Mouse (Mus musculus): ENCODE measurements around the gene Yif1a. TPM values are rescaled to one million over a fixed set of nuclear protein-coding genes. Genes with fewer than 3 reads are reported as not detected.

Gene Yif1a
- polyA plus RNA-seq, 1 experiment from 2014 or later, result 129 TPM

DNA sequence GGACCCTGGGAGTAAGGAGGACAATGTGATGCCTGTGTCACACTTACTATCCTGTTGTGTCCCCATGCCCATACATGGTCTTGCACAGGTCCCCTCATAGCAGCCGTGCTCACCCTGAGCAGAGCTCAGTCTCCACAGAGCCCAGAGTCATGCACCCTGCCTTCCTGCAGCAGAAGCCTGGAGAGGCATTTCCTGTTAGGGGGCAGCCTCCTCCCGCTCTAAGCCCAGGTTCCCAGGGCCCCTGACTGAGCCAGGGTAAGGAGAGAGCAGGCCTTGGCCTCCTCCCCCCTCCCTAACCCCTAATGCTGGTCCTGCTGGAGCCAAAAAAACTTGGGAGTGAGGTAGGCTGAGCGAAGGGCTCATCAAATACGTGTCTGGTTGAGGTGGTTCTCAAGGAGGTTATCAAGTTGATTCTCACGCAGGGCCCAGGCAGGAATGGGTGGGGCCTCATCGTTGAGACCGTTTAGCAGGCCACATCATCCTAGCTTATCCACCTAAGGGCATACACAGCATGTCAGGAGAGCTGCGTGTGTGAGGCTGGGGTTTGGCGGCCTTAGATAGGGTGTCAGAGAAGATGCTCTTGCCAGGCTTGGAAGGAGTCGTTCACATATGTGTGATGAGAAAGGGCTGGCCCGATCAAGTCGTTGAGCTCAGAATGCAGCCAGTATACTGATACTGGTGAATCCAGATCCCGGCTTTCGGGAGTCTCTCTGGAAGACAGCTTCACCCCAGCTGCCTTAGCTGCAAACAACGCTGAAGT, 21.1 kb upstream of the Yif1a start:
- H3K4me2 ChIP-seq (ENCODE audit: low read length), result peak overlapping the region; percentile 86
- ATAC-seq (replicated peaks; ENCODE audit: low FRiP score, low read depth), result no peak
- no peaks in the 10 kb centered on the region for H3K36me3 ChIP-seq (ENCODE audit: insufficient read depth, low read length)
- no peaks in the 10 kb centered on the region for H3K27me3 ChIP-seq (ENCODE audit: insufficient read depth, low read length)
- TF ChIP-seq CTCF (IDR thresholded peaks at IDR 0.05; ENCODE audit: low read depth), result no peak
- no peak for DNase-seq (ENCODE audit: low spot score)
- peak overlapping the region; percentile 70 for H3K27ac ChIP-seq
- H3K9ac ChIP-seq (ENCODE audit: low read depth, low read length), result no peak overlapping the region
- peak overlapping the region; percentile 50; the same call in 1 of the 2 replicates for H3K4me3 ChIP-seq (replicated peaks; ENCODE audit: low read depth, low read length)
- WGBS, result 8% methylated on average over 15 of the region's 15 CpGs
- H3K4me1 ChIP-seq (replicated peaks; ENCODE audit: insufficient read depth, low read length), result peaks cover 27% of the 10 kb centered on the region
- no peaks in the 10 kb centered on the region for H3K9me3 ChIP-seq (replicated peaks; ENCODE audit: low read length)

DNA sequence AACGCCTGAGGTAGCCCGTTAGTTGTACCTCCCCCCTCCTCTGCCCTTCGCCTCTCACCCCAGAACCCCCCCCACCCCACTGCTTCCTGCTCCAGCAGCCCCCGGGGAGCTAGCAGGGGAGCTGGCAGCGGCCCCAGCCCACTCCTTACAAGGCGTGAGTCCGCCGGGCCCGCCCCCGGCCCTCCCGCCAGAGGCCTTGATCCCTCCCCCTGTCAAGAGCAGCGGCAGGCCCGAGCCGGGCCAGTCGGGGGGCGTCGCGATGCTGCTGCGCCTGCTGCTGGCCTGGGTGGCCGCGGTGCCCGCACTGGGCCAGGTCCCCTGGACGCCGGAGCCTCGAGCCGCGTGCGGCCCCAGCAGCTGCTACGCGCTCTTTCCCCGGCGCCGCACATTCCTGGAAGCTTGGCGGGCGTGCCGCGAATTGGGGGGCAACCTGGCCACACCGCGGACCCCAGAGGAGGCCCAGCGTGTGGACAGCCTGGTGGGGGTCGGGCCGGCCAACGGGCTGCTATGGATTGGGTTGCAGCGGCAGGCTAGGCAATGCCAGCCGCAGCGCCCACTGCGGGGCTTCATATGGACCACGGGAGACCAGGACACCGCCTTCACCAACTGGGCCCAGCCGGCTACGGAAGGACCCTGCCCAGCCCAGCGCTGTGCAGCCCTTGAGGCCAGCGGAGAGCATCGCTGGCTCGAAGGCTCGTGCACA, 20.3 kb upstream of the Yif1a start, which contains the start of gene Cd248:
Gene Cd248 (plus strand): TSS at position 212 of the 703 bp plus-strand sequence.
- Histone ChIP-seq H3K27me3 (ENCODE audit: insufficient read depth, low read length) (no peaks in the 10 kb centered on the region), H3K27ac (peak within 1 kb of the TSS; percentile 70), H3K36me3 (ENCODE audit: insufficient read depth, low read length) (no peaks in the 10 kb centered on the region), H3K9me3 (replicated peaks; ENCODE audit: low read length) (no peaks in the 10 kb centered on the region), H3K4me3 (replicated peaks; ENCODE audit: low read depth, low read length) (peak within 1 kb of the TSS; percentile 50), H3K4me1 (replicated peaks; ENCODE audit: insufficient read depth, low read length) (peaks cover 27% of the 10 kb centered on the region), H3K9ac (ENCODE audit: low read depth, low read length) (peak within 1 kb of the TSS; percentile 64), H3K4me2 (ENCODE audit: low read length) (peak within 1 kb of the TSS; percentile 86)
- WGBS, result 2% methylated on average over 53 of the region's 56 CpGs
- no peak for TF ChIP-seq CTCF (IDR thresholded peaks at IDR 0.05; ENCODE audit: low read depth)
- ATAC-seq (replicated peaks; ENCODE audit: low FRiP score, low read depth), result 0 out of 2 replicates have a peak, but pooled peaks have one; percentile 11
- peak; percentile 82 for DNase-seq (ENCODE audit: low spot score)

DNA sequence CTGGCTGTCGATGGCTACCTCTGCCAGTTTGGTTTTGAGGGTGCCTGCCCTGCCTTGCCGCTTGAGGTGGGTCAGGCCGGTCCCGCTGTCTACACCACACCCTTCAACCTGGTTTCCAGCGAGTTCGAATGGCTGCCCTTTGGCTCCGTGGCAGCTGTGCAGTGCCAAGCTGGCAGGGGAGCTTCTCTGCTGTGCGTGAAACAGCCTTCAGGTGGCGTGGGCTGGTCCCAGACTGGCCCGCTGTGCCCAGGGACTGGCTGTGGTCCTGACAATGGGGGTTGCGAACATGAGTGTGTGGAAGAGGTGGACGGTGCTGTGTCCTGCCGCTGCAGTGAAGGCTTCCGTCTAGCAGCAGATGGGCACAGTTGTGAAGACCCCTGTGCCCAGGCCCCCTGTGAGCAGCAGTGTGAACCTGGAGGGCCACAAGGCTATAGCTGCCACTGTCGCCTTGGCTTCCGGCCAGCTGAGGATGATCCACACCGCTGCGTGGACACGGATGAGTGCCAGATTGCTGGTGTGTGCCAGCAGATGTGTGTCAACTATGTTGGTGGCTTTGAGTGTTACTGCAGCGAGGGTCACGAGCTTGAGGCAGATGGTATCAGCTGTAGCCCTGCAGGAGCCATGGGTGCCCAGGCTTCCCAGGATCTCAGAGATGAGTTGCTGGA, 19.6 kb upstream of the Yif1a start:
- H3K27ac ChIP-seq, result peak overlapping the region; percentile 70; the same call in 1 of the 2 replicates
- TF ChIP-seq CTCF (IDR thresholded peaks at IDR 0.05; ENCODE audit: low read depth), result 0 out of 2 replicates have a peak, but pooled peaks have one; percentile 8
- no peaks in the 10 kb centered on the region for H3K36me3 ChIP-seq (ENCODE audit: insufficient read depth, low read length)
- H3K4me1 ChIP-seq (replicated peaks; ENCODE audit: insufficient read depth, low read length), result peaks cover 27% of the 10 kb centered on the region
- H3K4me3 ChIP-seq (replicated peaks; ENCODE audit: low read depth, low read length), result peak overlapping the region; percentile 50
- WGBS, result 25% methylated on average over 21 of the region's 21 CpGs
- H3K9me3 ChIP-seq (replicated peaks; ENCODE audit: low read length), result no peaks in the 10 kb centered on the region
- peak overlapping the region; percentile 86 for H3K4me2 ChIP-seq (ENCODE audit: low read length)
- ATAC-seq (replicated peaks; ENCODE audit: low FRiP score, low read depth), result peak; percentile 15; the same call in 1 of the 2 replicates
- peak overlapping the region; percentile 64 for H3K9ac ChIP-seq (ENCODE audit: low read depth, low read length)
- no peaks in the 10 kb centered on the region for H3K27me3 ChIP-seq (ENCODE audit: insufficient read depth, low read length)
- DNase-seq (ENCODE audit: low spot score), result no peak

DNA sequence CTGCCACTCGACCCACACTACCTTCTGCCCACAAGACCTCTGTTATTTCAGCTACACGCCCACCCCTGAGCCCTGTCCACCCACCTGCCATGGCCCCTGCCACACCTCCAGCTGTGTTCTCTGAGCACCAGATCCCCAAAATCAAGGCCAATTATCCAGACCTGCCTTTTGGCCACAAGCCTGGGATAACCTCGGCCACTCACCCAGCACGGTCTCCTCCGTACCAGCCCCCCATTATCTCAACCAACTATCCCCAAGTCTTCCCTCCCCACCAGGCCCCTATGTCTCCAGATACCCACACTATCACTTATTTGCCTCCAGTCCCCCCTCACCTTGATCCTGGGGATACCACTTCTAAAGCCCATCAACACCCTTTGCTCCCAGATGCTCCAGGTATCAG, 18.9 kb upstream of the Yif1a start:
- Histone ChIP-seq H3K4me2 (ENCODE audit: low read length) (peak overlapping the region; percentile 86), H3K9me3 (replicated peaks; ENCODE audit: low read length) (no peaks in the 10 kb centered on the region), H3K9ac (ENCODE audit: low read depth, low read length) (no peak overlapping the region), H3K4me1 (replicated peaks; ENCODE audit: insufficient read depth, low read length) (peaks cover 27% of the 10 kb centered on the region), H3K36me3 (ENCODE audit: insufficient read depth, low read length) (no peaks in the 10 kb centered on the region), H3K27me3 (ENCODE audit: insufficient read depth, low read length) (no peaks in the 10 kb centered on the region), H3K4me3 (replicated peaks; ENCODE audit: low read depth, low read length) (no peak overlapping the region), H3K27ac (no peak overlapping the region)
- no peak for TF ChIP-seq CTCF (IDR thresholded peaks at IDR 0.05; ENCODE audit: low read depth)
- ATAC-seq (replicated peaks; ENCODE audit: low FRiP score, low read depth), result no peak
- no peak for DNase-seq (ENCODE audit: low spot score)
- WGBS, result 74% methylated on average over 5 of the region's 5 CpGs

DNA sequence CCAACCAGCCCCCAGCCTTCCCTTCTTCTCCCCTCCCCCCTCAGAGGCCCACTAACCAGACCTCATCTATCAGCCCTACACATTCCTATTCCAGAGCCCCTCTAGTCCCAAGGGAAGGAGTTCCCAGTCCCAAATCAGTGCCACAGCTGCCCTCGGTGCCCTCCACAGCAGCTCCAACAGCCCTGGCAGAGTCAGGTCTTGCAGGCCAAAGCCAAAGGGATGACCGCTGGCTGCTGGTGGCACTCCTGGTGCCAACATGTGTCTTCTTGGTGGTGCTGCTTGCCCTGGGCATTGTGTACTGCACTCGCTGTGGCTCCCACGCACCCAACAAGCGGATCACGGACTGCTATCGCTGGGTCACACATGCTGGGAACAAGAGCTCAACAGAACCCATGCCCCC, 18.4 kb upstream of the Yif1a start:
- H3K9me3 ChIP-seq (replicated peaks; ENCODE audit: low read length), result no peaks in the 10 kb centered on the region
- no peak for ATAC-seq (replicated peaks; ENCODE audit: low FRiP score, low read depth)
- no peak overlapping the region for H3K9ac ChIP-seq (ENCODE audit: low read depth, low read length)
- H3K4me2 ChIP-seq (ENCODE audit: low read length), result peak overlapping the region; percentile 86
- DNase-seq (ENCODE audit: low spot score), result no peak
- H3K36me3 ChIP-seq (ENCODE audit: insufficient read depth, low read length), result no peaks in the 10 kb centered on the region
- H3K4me3 ChIP-seq (replicated peaks; ENCODE audit: low read depth, low read length), result 0 out of 2 replicates have a peak overlapping the region, but pooled peaks have one; percentile 7
- H3K4me1 ChIP-seq (replicated peaks; ENCODE audit: insufficient read depth, low read length), result peaks cover 27% of the 10 kb centered on the region
- H3K27ac ChIP-seq, result no peak overlapping the region
- no peaks in the 10 kb centered on the region for H3K27me3 ChIP-seq (ENCODE audit: insufficient read depth, low read length)
- no peak for TF ChIP-seq CTCF (IDR thresholded peaks at IDR 0.05; ENCODE audit: low read depth)
- WGBS, result 72% methylated on average over 7 of the region's 7 CpGs

DNA sequence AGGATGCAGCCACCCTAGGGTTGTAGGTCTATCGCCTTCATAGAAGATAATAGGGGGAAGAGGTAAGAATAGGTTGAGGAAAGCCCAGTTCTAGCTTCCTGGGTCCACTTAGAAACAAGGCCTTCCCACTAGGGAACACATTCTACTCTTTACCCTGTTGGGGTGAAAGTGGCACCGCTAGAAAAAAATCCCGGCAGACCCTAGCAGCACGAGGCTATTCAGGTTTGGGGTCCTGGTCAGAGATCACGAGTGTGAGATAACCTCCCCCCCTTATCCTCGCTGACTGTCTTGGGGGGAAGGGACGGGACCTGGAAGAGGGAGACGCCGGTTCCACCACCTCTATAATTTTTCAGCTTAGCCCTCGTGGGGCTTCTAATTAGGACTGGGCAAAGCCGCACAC, 17.3 kb upstream of the Yif1a start:
- Histone ChIP-seq H3K27ac (peak overlapping the region; percentile 76; the same call in 1 of the 2 replicates), H3K9ac (ENCODE audit: low read depth, low read length) (peak overlapping the region; percentile 32; the same call in 1 of the 2 replicates), H3K27me3 (ENCODE audit: insufficient read depth, low read length) (no peaks in the 10 kb centered on the region), H3K9me3 (replicated peaks; ENCODE audit: low read length) (no peaks in the 10 kb centered on the region), H3K36me3 (ENCODE audit: insufficient read depth, low read length) (no peaks in the 10 kb centered on the region), H3K4me2 (ENCODE audit: low read length) (peak overlapping the region; percentile 86), H3K4me3 (replicated peaks; ENCODE audit: low read depth, low read length) (peak overlapping the region; percentile 49), H3K4me1 (replicated peaks; ENCODE audit: insufficient read depth, low read length) (peaks cover 25% of the 10 kb centered on the region)
- no peak for ATAC-seq (replicated peaks; ENCODE audit: low FRiP score, low read depth)
- no peak for DNase-seq (ENCODE audit: low spot score)
- TF ChIP-seq CTCF (IDR thresholded peaks at IDR 0.05; ENCODE audit: low read depth), result no peak
- WGBS, result 17% methylated on average over 11 of the region's 11 CpGs
